Mouse (Mus musculus): ENCODE results near the gene AA986860. TPM values are rescaled to one million over a fixed set of nuclear protein-coding genes. Genes with fewer than 3 reads are reported as not detected.

The AA986860 gene
- total RNA-seq, 2 experiments from 2014 or later, result 1.3 to 1.7 TPM

DNA sequence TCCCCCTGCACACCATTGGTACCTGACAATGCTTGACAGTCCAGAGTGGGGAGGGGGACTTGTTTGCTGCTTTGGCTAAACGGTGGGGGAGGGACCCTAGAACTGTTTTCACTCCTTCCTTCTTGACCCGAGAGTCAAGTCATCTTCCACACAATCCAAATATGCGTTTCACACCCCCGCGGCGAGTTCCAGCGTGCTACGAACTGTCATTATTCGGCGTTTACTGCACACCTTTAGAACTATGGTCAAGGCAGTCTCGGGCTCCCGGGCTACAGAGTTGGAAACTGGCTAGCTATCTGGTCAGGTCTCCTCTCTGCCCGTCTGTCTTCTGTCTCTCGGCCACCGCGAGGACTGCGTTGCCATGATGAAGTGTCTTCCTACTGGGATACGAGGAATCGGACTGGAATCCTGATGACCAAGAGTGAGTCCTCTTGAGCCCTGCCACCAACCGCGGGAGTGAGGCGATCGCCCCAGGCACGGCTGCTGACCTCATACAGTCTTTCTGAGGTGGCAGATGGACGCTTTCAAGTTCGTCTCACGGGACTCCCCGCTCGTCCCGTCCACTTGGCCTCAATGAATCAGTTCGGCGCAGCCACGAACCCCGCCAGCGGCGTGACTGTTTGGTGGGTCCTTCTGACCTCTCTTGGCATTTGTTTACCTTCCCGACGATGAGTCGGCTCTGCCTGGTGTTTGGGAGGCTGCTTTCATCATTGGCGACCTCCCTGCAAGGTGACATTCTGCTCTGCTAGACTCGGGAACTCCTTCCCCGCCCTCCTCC lies 15.1 kb upstream of the AA986860 start:
- intact Hi-C loops (cut with DNase I), result loop anchor here (10.0 kb wide), 1 partner anchor 338 kb away; no protein-coding TSS in a partner anchor
- TF ChIP-seq CTCF (IDR thresholded peaks at IDR 0.05), result no peak
- peak; percentile 41 to 43 for DNase-seq (ENCODE audit: extremely low spot score in 1 of 2, low spot score in 2 of 2)
- Histone ChIP-seq H3K27ac (peak overlapping the region; percentile 96), H3K4me3 (peak overlapping the region; percentile 99)

DNA sequence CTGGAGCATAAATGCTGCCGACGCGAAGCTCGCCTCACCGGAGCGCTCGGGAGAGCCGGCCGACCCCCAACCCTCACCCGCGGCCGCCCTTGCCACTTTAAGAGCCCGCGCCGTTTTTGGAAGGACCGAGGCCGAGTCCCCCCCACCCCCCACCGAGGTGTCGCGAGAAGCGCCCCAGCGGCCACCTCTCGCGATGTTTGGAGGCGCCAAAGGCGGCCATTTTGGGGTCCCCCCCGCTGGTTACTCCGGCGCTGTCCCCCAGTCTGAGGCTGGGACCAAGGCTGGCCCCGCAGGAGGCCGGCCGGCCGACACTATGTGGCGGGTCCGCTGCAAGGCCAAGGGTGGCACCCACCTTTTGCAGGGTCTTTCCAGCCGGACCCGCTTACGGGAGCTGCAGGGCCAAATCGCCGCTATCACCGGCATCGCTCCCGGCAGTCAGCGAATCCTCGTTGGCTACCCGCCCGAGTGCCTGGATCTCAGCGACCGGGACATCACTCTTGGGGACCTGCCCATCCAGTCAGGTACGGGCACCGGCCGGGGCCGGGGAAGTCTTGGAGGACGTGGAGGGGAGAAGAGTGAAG lies 14.4 kb upstream of the AA986860 start, which contains the start of gene Yod1:
TSS of gene Yod1 (plus strand) at position 37 of the 581 bp plus-strand sequence.
- peak; percentile 87 to 91 for DNase-seq (ENCODE audit: extremely low spot score in 1 of 2, low spot score in 2 of 2)
- Histone ChIP-seq H3K4me3 (peak within 1 kb of the TSS; percentile 99), H3K27ac (peak within 1 kb of the TSS; percentile 96)
- no peak for TF ChIP-seq CTCF (IDR thresholded peaks at IDR 0.05)
- intact Hi-C loops (cut with DNase I), result loop anchor here (10.0 kb wide), 1 partner anchor 337 kb away; no protein-coding TSS in a partner anchor

DNA sequence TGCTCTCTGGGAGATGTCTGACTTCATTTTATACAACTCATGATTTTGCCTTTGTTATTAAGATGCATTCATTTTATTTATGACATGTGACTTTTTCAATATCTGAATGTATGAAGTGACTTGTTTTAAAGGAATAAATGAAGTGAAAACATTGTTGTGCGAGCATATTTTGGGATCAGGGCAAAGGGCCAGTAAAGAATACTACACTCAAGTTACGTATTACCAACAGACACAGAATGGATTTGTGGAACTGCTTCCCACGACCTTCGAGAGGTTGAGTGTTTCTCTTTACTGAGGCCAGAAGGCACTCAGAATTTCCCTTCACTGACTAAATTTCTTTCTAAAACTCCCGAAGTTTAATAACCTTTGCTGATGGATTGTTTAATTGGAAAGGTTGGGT lies 7.6 kb upstream of the AA986860 start:
- Histone ChIP-seq H3K27ac (no peak overlapping the region), H3K4me3 (no peak overlapping the region)
- DNase-seq (ENCODE audit: extremely low spot score in 1 of 2, low spot score in 2 of 2), result no peak
- intact Hi-C loops (cut with DNase I), result no loop called here
- TF ChIP-seq CTCF (IDR thresholded peaks at IDR 0.05), result no peak

DNA sequence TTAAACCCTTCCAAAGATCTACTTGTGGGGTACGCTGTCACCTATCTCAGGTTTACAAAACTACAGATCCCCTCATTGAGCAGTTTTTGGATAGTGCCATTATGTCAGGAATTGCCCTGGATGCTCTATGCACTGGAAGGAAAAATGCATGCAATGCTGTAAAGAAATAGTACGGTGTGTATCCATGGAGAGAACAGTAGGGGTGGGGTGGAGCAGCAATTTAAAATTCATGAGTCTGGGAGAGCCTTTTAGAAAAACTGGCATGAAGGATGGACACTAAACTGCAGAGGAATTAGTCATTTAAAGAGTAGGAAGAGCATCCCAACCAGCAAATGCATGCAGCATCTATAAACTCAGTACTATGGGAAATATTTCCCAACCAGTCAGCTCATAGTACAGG lies 5.4 kb upstream of the AA986860 start:
- H3K27ac ChIP-seq, result no peak overlapping the region
- H3K4me3 ChIP-seq, result no peak overlapping the region
- intact Hi-C loops (cut with DNase I), result no loop called here
- TF ChIP-seq CTCF (IDR thresholded peaks at IDR 0.05), result no peak; the same call in 1 of the 2 replicates
- no peak for DNase-seq (ENCODE audit: extremely low spot score in 1 of 2, low spot score in 2 of 2)

DNA sequence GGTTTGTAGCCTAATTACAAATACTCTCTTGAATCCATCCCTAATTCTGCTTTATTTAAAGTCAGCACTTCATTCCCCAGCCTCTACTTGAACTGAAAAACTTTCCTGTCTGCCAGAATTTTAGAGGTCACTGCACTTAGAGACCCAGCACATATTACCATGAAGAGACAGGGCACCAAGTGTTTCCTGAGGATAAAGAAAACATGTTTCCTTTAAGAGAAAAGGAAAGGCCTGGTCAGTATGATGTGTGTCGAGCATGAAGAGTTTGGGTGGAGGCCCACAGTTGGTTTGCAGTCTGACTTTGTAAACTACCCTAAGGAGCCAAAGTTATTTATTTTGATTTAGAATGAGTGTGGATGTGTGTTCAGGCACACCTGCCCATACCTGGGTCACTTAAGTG lies 3.7 kb upstream of the AA986860 start:
- TF ChIP-seq CTCF (IDR thresholded peaks at IDR 0.05), result no peak
- no peak for DNase-seq (ENCODE audit: extremely low spot score in 1 of 2, low spot score in 2 of 2)
- intact Hi-C loops (cut with DNase I), result no loop called here
- H3K4me3 ChIP-seq, result no peak overlapping the region
- peak overlapping the region; percentile 61 for H3K27ac ChIP-seq

DNA sequence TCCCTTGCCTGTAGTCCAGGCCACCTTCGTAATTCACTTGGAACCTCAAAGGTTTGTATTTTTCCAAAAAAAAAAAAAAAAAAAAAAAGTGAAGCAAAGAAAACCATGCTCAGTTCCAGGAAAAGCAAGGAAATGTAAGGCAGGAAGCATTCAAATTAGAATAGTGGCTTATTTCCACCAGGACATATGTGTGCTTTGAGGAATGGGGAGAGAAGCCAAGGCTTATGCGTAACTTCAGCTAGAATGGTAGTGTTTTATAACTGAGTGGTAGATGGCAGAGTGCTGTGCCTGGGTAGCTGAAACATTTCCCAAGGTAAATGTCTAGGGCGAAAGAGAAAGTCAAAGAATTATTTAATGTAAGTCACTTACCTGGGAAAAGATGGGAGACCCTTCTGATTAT lies 3.1 kb upstream of the AA986860 start:
- intact Hi-C loops (cut with DNase I), result no loop called here
- no peak for TF ChIP-seq CTCF (IDR thresholded peaks at IDR 0.05)
- Histone ChIP-seq H3K4me3 (no peak overlapping the region), H3K27ac (peak overlapping the region; percentile 61; the same call in 1 of the 2 replicates)
- DNase-seq (ENCODE audit: extremely low spot score in 1 of 2, low spot score in 2 of 2), result no peak

DNA sequence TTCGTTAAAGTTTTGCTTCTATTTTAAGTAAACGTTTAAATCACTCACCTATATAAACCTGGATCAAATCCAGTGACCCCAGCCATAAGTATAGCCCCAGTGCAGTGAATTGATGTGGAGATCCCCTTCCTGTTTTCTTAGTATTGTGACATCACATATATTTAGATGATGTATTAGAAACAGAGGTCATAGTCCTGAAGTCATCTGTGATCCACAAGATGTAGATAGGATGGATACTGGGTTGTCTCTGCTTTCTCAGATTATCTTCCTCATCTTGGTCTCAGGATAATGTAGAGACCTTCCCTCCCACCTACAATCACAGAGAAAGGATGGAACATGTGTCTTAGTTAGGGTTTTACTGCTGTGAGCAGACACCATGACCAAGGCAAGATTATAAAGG lies 2.6 kb upstream of the AA986860 start, which contains the start of gene Pfkfb2:
TSS of gene Pfkfb2 (minus strand) at position 101 of the 400 bp plus-strand sequence.
- TF ChIP-seq CTCF (IDR thresholded peaks at IDR 0.05), result no peak
- intact Hi-C loops (cut with DNase I), result no loop called here
- Histone ChIP-seq H3K27ac (peak within 1 kb of the TSS; percentile 61), H3K4me3 (no peak within 1 kb of the TSS)
- no peak for DNase-seq (ENCODE audit: extremely low spot score in 1 of 2, low spot score in 2 of 2)

DNA sequence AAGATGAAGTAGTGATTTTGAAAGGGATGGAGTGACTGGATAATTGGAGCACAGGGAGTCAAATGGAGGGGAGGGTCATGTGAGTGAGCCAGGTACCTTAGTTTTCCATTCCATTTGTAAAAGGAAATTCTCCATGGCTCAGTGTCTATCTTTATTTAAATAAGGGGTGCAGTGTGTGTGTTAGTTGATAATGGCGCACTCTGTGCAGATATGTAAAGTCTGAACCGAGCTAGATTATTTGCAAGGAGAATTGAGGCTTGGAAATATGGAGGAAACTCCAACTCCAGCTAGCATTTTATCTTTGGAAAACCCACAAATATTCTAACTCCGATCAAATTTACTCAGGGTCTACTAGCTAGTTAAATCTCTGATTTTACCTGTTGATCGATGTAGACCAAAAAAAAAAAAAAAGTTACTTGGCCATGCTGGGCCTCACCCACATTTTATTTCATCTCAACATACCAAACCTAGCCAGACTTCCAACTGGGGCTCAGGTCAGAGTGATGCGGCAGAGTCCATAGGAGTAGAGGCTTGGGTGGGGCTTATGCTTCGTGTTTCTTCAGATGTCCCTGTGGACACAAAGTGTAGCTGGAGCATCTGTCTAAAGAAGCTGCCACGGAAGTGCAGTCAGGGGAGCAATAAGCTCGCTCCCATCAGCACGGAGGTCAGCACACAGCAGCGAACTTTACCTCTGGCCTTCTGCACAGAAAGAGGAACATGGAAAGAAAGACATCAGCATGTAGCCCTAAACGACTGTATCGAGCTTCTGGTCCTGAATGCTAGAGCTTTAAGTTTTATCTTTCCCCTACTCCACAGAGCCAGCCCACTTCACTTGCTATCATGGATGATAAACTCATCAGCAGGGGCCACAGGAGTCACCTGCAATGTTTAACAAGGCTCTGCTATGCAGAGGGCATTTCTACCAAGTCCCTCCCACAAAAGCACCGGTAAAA lies 1.2 kb downstream of the AA986860 start:
- no peak for TF ChIP-seq CTCF (IDR thresholded peaks at IDR 0.05)
- DNase-seq (ENCODE audit: extremely low spot score in 1 of 2, low spot score in 2 of 2), result peak in 1 of 2 experiments; percentile 5
- no peak overlapping the region for H3K4me3 ChIP-seq
- H3K27ac ChIP-seq, result no peak overlapping the region
- intact Hi-C loops (cut with DNase I), result no loop called here

DNA sequence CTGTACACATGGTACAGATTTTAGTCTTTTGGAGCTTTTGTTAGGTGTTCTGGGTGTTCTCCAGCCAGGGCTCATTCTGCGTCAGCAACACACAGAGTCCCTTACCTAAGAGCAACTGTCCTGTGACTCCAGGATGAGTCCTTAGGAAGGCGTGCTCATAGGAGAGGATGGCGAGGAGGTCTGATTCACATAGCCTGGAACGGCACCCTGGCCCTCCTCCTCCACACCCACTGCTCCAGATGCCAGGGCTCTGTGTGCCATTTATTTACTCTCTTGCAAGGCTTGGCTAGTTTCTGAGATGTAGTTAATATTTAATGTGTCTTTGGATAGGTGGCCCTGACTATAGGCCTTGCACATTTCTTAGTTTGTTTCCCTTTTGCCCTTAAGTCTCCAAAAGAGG lies 1.9 kb downstream of the AA986860 start:
- intact Hi-C loops (cut with DNase I), result no loop called here
- TF ChIP-seq CTCF (IDR thresholded peaks at IDR 0.05), result no peak
- DNase-seq (ENCODE audit: extremely low spot score in 1 of 2, low spot score in 2 of 2), result peak; percentile 7 to 36
- H3K27ac ChIP-seq, result no peak overlapping the region
- H3K4me3 ChIP-seq, result no peak overlapping the region

DNA sequence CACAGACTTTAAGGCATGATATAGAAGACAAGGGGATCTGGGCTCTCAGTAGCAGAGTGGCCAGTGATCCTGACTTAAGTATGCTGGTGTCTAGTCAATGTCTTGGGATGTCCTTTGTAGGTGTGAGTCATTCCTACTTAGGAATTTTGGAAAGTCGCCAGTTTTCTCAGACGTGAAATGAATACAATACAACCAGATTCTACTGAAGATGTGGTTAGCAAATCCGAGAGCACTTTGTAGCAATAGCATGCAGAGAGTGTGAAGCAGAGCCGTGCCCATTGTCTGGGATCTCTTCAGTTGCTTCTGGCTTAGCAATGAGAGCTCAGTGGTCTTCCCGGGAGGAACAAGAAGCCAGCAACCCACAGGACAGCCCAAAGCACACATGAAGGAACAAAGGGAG lies 2.7 kb downstream of the AA986860 start:
- Histone ChIP-seq H3K4me3 (no peak overlapping the region), H3K27ac (no peak overlapping the region)
- intact Hi-C loops (cut with DNase I), result no loop called here
- TF ChIP-seq CTCF (IDR thresholded peaks at IDR 0.05), result no peak
- DNase-seq (ENCODE audit: extremely low spot score in 1 of 2, low spot score in 2 of 2), result peak in 1 of 2 experiments; percentile 3

DNA sequence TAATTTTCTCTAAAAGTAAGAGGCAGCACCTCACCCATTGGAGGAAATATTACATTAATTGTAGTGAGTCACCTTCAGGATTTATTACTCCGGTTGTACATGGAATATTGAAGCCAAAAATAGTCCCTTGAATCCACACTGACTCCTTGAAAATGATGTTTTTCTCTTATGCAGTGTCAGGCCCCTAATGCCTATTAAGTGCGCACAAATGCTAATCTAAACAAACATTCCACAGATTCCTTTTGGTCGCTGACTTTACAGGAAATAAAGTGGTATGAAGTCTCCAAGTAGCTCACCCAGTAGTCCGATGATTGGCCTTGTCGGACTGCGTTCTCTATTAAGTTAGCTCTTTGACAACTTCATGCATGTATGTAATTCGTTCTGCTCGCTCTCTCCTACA lies 3.1 kb downstream of the AA986860 start:
- Histone ChIP-seq H3K27ac (no peak overlapping the region), H3K4me3 (no peak overlapping the region)
- TF ChIP-seq CTCF (IDR thresholded peaks at IDR 0.05), result no peak
- DNase-seq (ENCODE audit: extremely low spot score in 1 of 2, low spot score in 2 of 2), result no peak
- intact Hi-C loops (cut with DNase I), result no loop called here
